Mouse (Mus musculus) heart, postnatal 36 days (tissue): ENCODE results near the gene Fa2h. TPM values are rescaled to one million over a fixed set of nuclear protein-coding genes. Genes with fewer than 3 reads are reported as not detected.
"Not testable (repeated sequence)": the region's sequence is repeated elsewhere in the genome, so short reads cannot be mapped to it uniquely, and the experiment has no call there.

ENCODE experiments used
- DNase-seq, 2 experiments: peaks; one replicate each; pipeline ENCODE4 v3.0.0; 2021 to 2022
- intact Hi-C: fragments of 180-260 bp; cut with DNase I; formaldehyde crosslinking; loops from one replicate; pipeline ENCODE4 v1.15.1; 2025
- total RNA-seq, 2 experiments: library from RNA; stranded (reverse); gene quantifications; 2 replicates each; pipeline ENCODE4 v1.2.3; 2021

The Fa2h gene
- total RNA-seq, 2 experiments from 2014 or later: 0.16 to 0.19 TPM

GRCm38 (mm10) chr8:111360579-111361209, 32.9 kb downstream of the Fa2h start:
- DNase-seq: no peak
- intact Hi-C loops: no loop called here

GRCm38 (mm10) chr8:111359936-111360335, 33.7 kb downstream of the Fa2h start:
- DNase-seq: no peak
- intact Hi-C loops: no loop called here

- no peak for DNase-seq
- intact Hi-C loops: no loop called here
Observed at GRCm38 (mm10) chr8:111358905-111359304, 34.7 kb downstream of the Fa2h start.

- intact Hi-C loops: no loop called here
- no peak for DNase-seq
Observed at GRCm38 (mm10) chr8:111357433-111357832, 36.2 kb downstream of the Fa2h start.

- intact Hi-C loops: no loop called here
- DNase-seq: no peak
Observed at GRCm38 (mm10) chr8:111353497-111353896, 40.1 kb downstream of the Fa2h start.

- DNase-seq: no peak
- intact Hi-C loops: no loop called here
Observed at GRCm38 (mm10) chr8:111352289-111352688, 41.3 kb downstream of the Fa2h start.

- intact Hi-C loops: no loop called here
- DNase-seq: no peak
Observed at GRCm38 (mm10) chr8:111350577-111350976, 43.0 kb downstream of the Fa2h start.

GRCm38 (mm10) chr8:111343225-111343624, 50.4 kb downstream of the Fa2h start:
- intact Hi-C loops: loop anchor here (1.0 to 10.0 kb wide), 5 partner anchors 96 to 492 kb away; partner anchors contain the start of gene Znrf1
- DNase-seq: peak; percentile 83 to 87

GRCm38 (mm10) chr8:111340186-111340585, 53.4 kb downstream of the Fa2h start:
- DNase-seq: no peak
- intact Hi-C loops: loop anchor here (5.0 to 10.0 kb wide), 3 partner anchors 197 to 495 kb away; partner anchors contain the start of gene Znrf1

- DNase-seq: no peak
- intact Hi-C loops: no loop called here
Observed at GRCm38 (mm10) chr8:111338370-111339208, 55.0 kb downstream of the Fa2h start.

- intact Hi-C loops: no loop called here
- DNase-seq: peak; percentile 58 to 67
Observed at GRCm38 (mm10) chr8:111337890-111338347, 55.7 kb downstream of the Fa2h start, which contains the start of gene Mlkl. Gene Mlkl, minus strand, starts transcription at chr8:111338177.

- peak in 1 of 2 experiments; percentile 18 for DNase-seq
- intact Hi-C loops: no loop called here
Observed at GRCm38 (mm10) chr8:111337311-111337889, 56.2 kb downstream of the Fa2h start.

GRCm38 (mm10) chr8:111336692-111337091, 56.9 kb downstream of the Fa2h start:
- intact Hi-C loops: no loop called here
- no peak for DNase-seq

GRCm38 (mm10) chr8:111325222-111325790, 68.3 kb downstream of the Fa2h start:
- intact Hi-C loops: no loop called here
- no peak for DNase-seq

GRCm38 (mm10) chr8:111314729-111315128, 78.9 kb downstream of the Fa2h start:
- intact Hi-C loops: no loop called here
- DNase-seq: no peak

- intact Hi-C loops: not testable (repeated sequence)
Observed at GRCm38 (mm10) chr8:111313961-111314360, 79.7 kb downstream of the Fa2h start.

GRCm38 (mm10) chr8:111312758-111313162, 80.9 kb downstream of the Fa2h start:
- intact Hi-C loops: no loop called here
- no peak for DNase-seq

More at GRCm38 (mm10) chr8:111313961-111314360, 79.7 kb downstream of the Fa2h start:
- not testable (repeated sequence) for DNase-seq

- not testable (repeated sequence) for DNase-seq
Observed at GRCm38 (mm10) chr8:111310006-111310405, 83.6 kb downstream of the Fa2h start.

GRCm38 (mm10) chr8:111305031-111305730, 88.4 kb downstream of the Fa2h start:
- intact Hi-C loops: no loop called here
- DNase-seq: peak in 1 of 2 experiments; percentile 11

More at GRCm38 (mm10) chr8:111310006-111310405, 83.6 kb downstream of the Fa2h start:
- intact Hi-C loops: not testable (repeated sequence)

- intact Hi-C loops: no loop called here
- no peak for DNase-seq
Observed at GRCm38 (mm10) chr8:111304359-111304758, 89.3 kb downstream of the Fa2h start.
